Comparison of ENCODE assay signal across 8 mouse cellular contexts in the genomic region with DNA sequence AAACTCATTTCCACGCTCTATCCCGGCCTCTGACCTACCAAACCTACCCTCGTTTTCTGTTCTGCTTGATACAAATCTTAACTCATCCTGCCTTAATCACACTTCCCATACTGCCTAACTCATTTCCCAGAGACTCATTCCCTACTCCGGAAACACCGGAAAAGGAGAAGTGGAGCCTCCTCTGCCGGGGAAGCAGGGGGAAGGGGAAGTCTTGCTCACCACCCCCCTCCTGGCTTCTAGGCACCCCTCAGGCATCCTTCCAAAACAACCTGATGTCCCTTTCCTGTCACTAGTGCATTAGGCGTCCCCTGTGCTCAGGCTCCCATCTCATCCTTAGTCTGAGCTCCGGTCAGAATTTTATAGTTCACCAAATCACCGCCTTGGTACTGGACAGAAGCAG. TPM values are rescaled to one million over a fixed set of nuclear protein-coding genes. Genes with fewer than 3 reads are reported as not detected.
DNase-seq lines count a peak whose midpoint lies in the region; ATAC-seq and TF ChIP-seq lines count a peak whose summit lies in the region.

No protein-coding gene starts in this region.

- no peak for ATAC-seq in embryonic facial prominence, embryonic 15.5 days (ENCODE audit: insufficient number of reproducible peaks, low FRiP score, low TSS enrichment, low read depth)
- ATAC-seq in hindbrain, embryonic 11.5 days (ENCODE audit: low FRiP score), result no peak
- no peak for ATAC-seq in liver, embryonic 13.5 days (ENCODE audit: low read depth)
- ATAC-seq in stomach, embryonic 16.5 days (ENCODE audit: insufficient read depth, low FRiP score), result no peak

- H3K36me3 ChIP-seq in CH12.LX (replicated peaks in 1 of 2; ENCODE audit: control insufficient read depth in 1 of 2, insufficient read depth in 1 of 2, low read length in 1 of 2), result peaks cover 36 to 85% of the 10 kb centered on the region in 2 experiments
- no peaks in the 10 kb centered on the region for H3K36me3 ChIP-seq in embryonic facial prominence, embryonic 15.5 days
- no peaks in the 10 kb centered on the region for H3K36me3 ChIP-seq in hindbrain, embryonic 11.5 days (ENCODE audit: control insufficient read depth, insufficient read depth, low read length)
- peaks cover 61% of the 10 kb centered on the region for H3K36me3 ChIP-seq in liver, embryonic 13.5 days
- H3K36me3 ChIP-seq in stomach, embryonic 16.5 days (ENCODE audit: control insufficient read depth, insufficient read depth, low read length), result no peaks in the 10 kb centered on the region; the same call in 1 of the 2 replicates

- dilution Hi-C loops in CH12.LX (cut with MboI; ENCODE audit: extremely low pct_ligation_motif_present, extremely low pct_unique_long_range_greater_than_20kb, low sequenced_read_pairs), result no loop called here

- TF ChIP-seq RAD21 in CH12.LX (IDR thresholded peaks at IDR 0.05; ENCODE audit: low read depth, low read length), result no peak

- no peak overlapping the region for H3K4me3 ChIP-seq in CH12.LX (replicated peaks in 1 of 3; ENCODE audit: low read depth in 2 of 3, low read length in 2 of 3, poor library complexity in 1 of 3)
- no peak overlapping the region for H3K4me3 ChIP-seq in embryonic facial prominence, embryonic 15.5 days (replicated peaks)
- H3K4me3 ChIP-seq in hindbrain, embryonic 11.5 days (ENCODE audit: low read depth, low read length), result no peak overlapping the region
- 0 out of 2 replicates have a peak overlapping the region, but pooled peaks have one; percentile 1 for H3K4me3 ChIP-seq in liver, embryonic 13.5 days (replicated peaks)
- H3K4me3 ChIP-seq in stomach, embryonic 16.5 days (replicated peaks; ENCODE audit: low read length), result 0 out of 2 replicates have a peak overlapping the region, but pooled peaks have one; percentile 4

- H3K4me2 ChIP-seq in CH12.LX (ENCODE audit: insufficient read depth, low read depth, poor library complexity, severe bottlenecking), result peak overlapping the region; percentile 92
- H3K4me2 ChIP-seq in embryonic facial prominence, embryonic 15.5 days (replicated peaks), result peak overlapping the region; percentile 17; the same call in 1 of the 2 replicates
- H3K4me2 ChIP-seq in hindbrain, embryonic 11.5 days (replicated peaks; ENCODE audit: low read depth, low read length), result no peak overlapping the region
- H3K4me2 ChIP-seq in liver, embryonic 13.5 days, result peak overlapping the region; percentile 92
- H3K4me2 ChIP-seq in stomach, embryonic 16.5 days (ENCODE audit: low read depth, low read length), result peak overlapping the region; percentile 28

- TF ChIP-seq POLR2A in CH12.LX (IDR thresholded peaks at IDR 0.05; ENCODE audit: low read depth, low read length), result no peak

- no peak for TF ChIP-seq CTCF in CH12.LX (conservative IDR thresholded peaks at IDR 0.05 in 1 of 2, IDR thresholded peaks at IDR 0.05 in 1 of 2; ENCODE audit: low read depth in 2 of 2, low read length in 2 of 2)

- H3K27ac ChIP-seq in CH12.LX (ENCODE audit: insufficient read depth, low read depth), result no peak overlapping the region; the same call in 1 of the 2 replicates
- peak overlapping the region; percentile 41; the same call in 1 of the 2 replicates for H3K27ac ChIP-seq in embryonic facial prominence, embryonic 15.5 days (replicated peaks)
- no peak overlapping the region for H3K27ac ChIP-seq in hindbrain, embryonic 11.5 days (ENCODE audit: low read depth, low read length)
- H3K27ac ChIP-seq in liver, embryonic 13.5 days, result peak overlapping the region; percentile 5; the same call in 1 of the 2 replicates
- peak overlapping the region; percentile 32 for H3K27ac ChIP-seq in stomach, embryonic 16.5 days (ENCODE audit: low read length)

- no peaks in the 10 kb centered on the region for H3K9me3 ChIP-seq in CH12.LX (replicated peaks; ENCODE audit: low read length)
- H3K9me3 ChIP-seq in embryonic facial prominence, embryonic 15.5 days (replicated peaks), result no peaks in the 10 kb centered on the region
- H3K9me3 ChIP-seq in hindbrain, embryonic 11.5 days (ENCODE audit: control insufficient read depth, low read length), result no peaks in the 10 kb centered on the region
- H3K9me3 ChIP-seq in liver, embryonic 13.5 days (replicated peaks), result no peaks in the 10 kb centered on the region
- no peaks in the 10 kb centered on the region for H3K9me3 ChIP-seq in stomach, embryonic 16.5 days (replicated peaks; ENCODE audit: control insufficient read depth, low read length)

- in situ Hi-C loops in CH12.LX (cut with MboI; ENCODE audit: low pct_ligation_motif_present, low pct_unique_long_range_greater_than_20kb, low sequenced_read_pairs), result no loop called here

- no peak for DNase-seq in CH12.LX (ENCODE audit: extremely low read depth)
- no peak for DNase-seq in hindbrain, embryonic 11.5 days (ENCODE audit: low spot score)
- DNase-seq in liver, embryonic 13.5 days, result no peak
- no peak for DNase-seq in frontal cortex, postnatal 14 days (ENCODE audit: low spot score in 2 of 2)
- DNase-seq in cerebellum, adult 11 months, result no peak
- DNase-seq in cerebellum, adult 18-20 months, result no peak

- peaks cover 5 to 64% of the 10 kb centered on the region in 2 experiments; a peak in 3 of 4 replicates for H3K4me1 ChIP-seq in CH12.LX (ENCODE audit: control insufficient read depth in 1 of 2, insufficient read depth in 2 of 2)
- peaks cover 35% of the 10 kb centered on the region for H3K4me1 ChIP-seq in embryonic facial prominence, embryonic 15.5 days
- H3K4me1 ChIP-seq in hindbrain, embryonic 11.5 days (replicated peaks; ENCODE audit: control insufficient read depth, insufficient read depth, low read length), result peaks cover 9% of the 10 kb centered on the region; the same call in 1 of the 2 replicates
- H3K4me1 ChIP-seq in liver, embryonic 13.5 days (replicated peaks), result peaks cover 88% of the 10 kb centered on the region
- H3K4me1 ChIP-seq in stomach, embryonic 16.5 days (ENCODE audit: control insufficient read depth, insufficient read depth, low read length), result peaks cover 36% of the 10 kb centered on the region

- H3K27me3 ChIP-seq in CH12.LX (replicated peaks), result no peaks in the 10 kb centered on the region
- no peaks in the 10 kb centered on the region for H3K27me3 ChIP-seq in embryonic facial prominence, embryonic 15.5 days
- no peaks in the 10 kb centered on the region for H3K27me3 ChIP-seq in hindbrain, embryonic 11.5 days (ENCODE audit: control insufficient read depth, insufficient read depth, low read length)
- no peaks in the 10 kb centered on the region for H3K27me3 ChIP-seq in liver, embryonic 13.5 days
- H3K27me3 ChIP-seq in stomach, embryonic 16.5 days (ENCODE audit: control insufficient read depth, insufficient read depth, low read length), result no peaks in the 10 kb centered on the region

- no peak overlapping the region for H3K9ac ChIP-seq in CH12.LX (ENCODE audit: insufficient read depth, low read depth)
- no peak overlapping the region for H3K9ac ChIP-seq in embryonic facial prominence, embryonic 15.5 days
- H3K9ac ChIP-seq in hindbrain, embryonic 11.5 days (ENCODE audit: low read depth, low read length), result peak overlapping the region; percentile 16; the same call in 1 of the 2 replicates
- H3K9ac ChIP-seq in liver, embryonic 13.5 days, result peak overlapping the region; percentile 27; the same call in 1 of the 2 replicates
- peak overlapping the region; percentile 54; the same call in 1 of the 2 replicates for H3K9ac ChIP-seq in stomach, embryonic 16.5 days (ENCODE audit: low read length)

- TF ChIP-seq EP300 in CH12.LX (IDR thresholded peaks at IDR 0.05; ENCODE audit: low read length), result no peak

- WGBS in embryonic facial prominence, embryonic 15.5 days, result 58% methylated on average over 9 of the region's 9 CpGs
- WGBS in hindbrain, embryonic 11.5 days, result 77% methylated on average over 9 of the region's 9 CpGs
- 63% methylated on average over 9 of the region's 9 CpGs for WGBS in liver, embryonic 13.5 days (ENCODE audit: insufficient replicate concordance)
- 60% methylated on average over 9 of the region's 9 CpGs for WGBS in stomach, embryonic 16.5 days

- peaks cover 93% of the 10 kb centered on the region for H3K79me2 ChIP-seq in CH12.LX (replicated peaks; ENCODE audit: control insufficient read depth, extremely low read depth, insufficient read depth, poor library complexity, severe bottlenecking)

TF ChIP-seq in CH12.LX, 34 proteins besides CTCF, POLR2A, EP300 and RAD21:
- TF ChIP-seq CHD2 (IDR thresholded peaks at IDR 0.05; ENCODE audit: low read length) (0 out of 2 replicates have a peak, but pooled peaks have one; percentile 13), MXI1 (IDR thresholded peaks at IDR 0.05; ENCODE audit: low read depth, low read length) (no peak)

RNA-seq across cellular contexts. Expression of a gene that starts 5.6 kb away (rescaled TPM):
- total RNA-seq in CH12.LX (2012; rRNA removed) (124 and 154 TPM in 2 replicates), CH12.LX (2014; rRNA removed) (182 and 199 TPM in 2 replicates)
- 198 and 214 TPM in 2 replicates for polyA plus RNA-seq in CH12.LX (2012; ENCODE audit: insufficient read length, low read depth)
- polyA plus RNA-seq in embryonic facial prominence, embryonic 15.5 days (2015; fragmentation: Nextera tagmentation; extraction: Ambion mirVana), result 111 and 113 TPM in 2 replicates
- 109 and 147 TPM in 2 replicates for polyA plus RNA-seq in hindbrain, embryonic 11.5 days (2014; fragmentation: Nextera tagmentation; extraction: Ambion mirVana)
- polyA plus RNA-seq in liver, embryonic 13.5 days (2015; fragmentation: Nextera tagmentation; extraction: Ambion mirVana), result 109 and 131 TPM in 2 replicates
- polyA plus RNA-seq in stomach, embryonic 16.5 days (2015; fragmentation: Nextera tagmentation; extraction: Ambion mirVana), result 136 and 141 TPM in 2 replicates

Comparison
In these comparisons a context has a peak if more than half of its experiments do, and no peak if none do; other contexts are left out.
1. H3K27ac ChIP-seq: peak in embryonic facial prominence, embryonic 15.5 days (single experiment), liver, embryonic 13.5 days (single experiment) and stomach, embryonic 16.5 days (single experiment); none in CH12.LX (single experiment) and hindbrain, embryonic 11.5 days (single experiment).
2. H3K4me3 ChIP-seq: peak in liver, embryonic 13.5 days (single experiment) and stomach, embryonic 16.5 days (single experiment); none in CH12.LX (0 of 3), embryonic facial prominence, embryonic 15.5 days (single experiment) and hindbrain, embryonic 11.5 days (single experiment).
3. H3K9ac ChIP-seq: peak in hindbrain, embryonic 11.5 days (single experiment), liver, embryonic 13.5 days (single experiment) and stomach, embryonic 16.5 days (single experiment); none in CH12.LX (single experiment) and embryonic facial prominence, embryonic 15.5 days (single experiment).